Mouse (Mus musculus) T-cell, adult 2 months (primary cell): ENCODE measurements around the gene Osmr.
A peak's percentile ranks its signal among the peaks of the same experiment; 100 is the strongest.

ENCODE experiments used
- DNase-seq: peaks from one replicate; pipeline ENCODE4 v3.0.0; 2022; ENCODE audit warnings: low spot score

The Osmr gene

GRCm38 (mm10) chr15:6874601-6875019, at the start of gene Osmr:
Osmr (minus strand) TSS chr15:6874969.
- DNase-seq: no peak

GRCm38 (mm10) chr15:6919406-6919805, 44.6 kb upstream of the Osmr start:
- no peak for DNase-seq

- no peak for DNase-seq
These were observed 39.4 kb upstream of the Osmr start for GRCm38 (mm10) chr15:6914163-6914562.

GRCm38 (mm10) chr15:6909669-6910068, 34.9 kb upstream of the Osmr start:
- peak; percentile 4 for DNase-seq

- no peak for DNase-seq
These were observed 34.3 kb upstream of the Osmr start for GRCm38 (mm10) chr15:6909084-6909483.

GRCm38 (mm10) chr15:6908601-6909000, 33.8 kb upstream of the Osmr start:
- DNase-seq: no peak

GRCm38 (mm10) chr15:6906260-6907047, 31.7 kb upstream of the Osmr start:
- no peak for DNase-seq

- DNase-seq: no peak
These were observed 31.0 kb upstream of the Osmr start for GRCm38 (mm10) chr15:6905726-6906125.

GRCm38 (mm10) chr15:6903286-6903975, 28.7 kb upstream of the Osmr start:
- DNase-seq: no peak

GRCm38 (mm10) chr15:6901982-6902639, 27.3 kb upstream of the Osmr start:
- DNase-seq: no peak

GRCm38 (mm10) chr15:6901236-6901635, 26.5 kb upstream of the Osmr start:
- DNase-seq: no peak

GRCm38 (mm10) chr15:6884260-6884659, 9.5 kb upstream of the Osmr start:
- no peak for DNase-seq

- peak; percentile 12 for DNase-seq
These were observed 9.0 kb upstream of the Osmr start for GRCm38 (mm10) chr15:6883816-6884215.

- no peak for DNase-seq
These were observed 8.3 kb upstream of the Osmr start for GRCm38 (mm10) chr15:6883091-6883490.

GRCm38 (mm10) chr15:6882180-6882579, 7.4 kb upstream of the Osmr start:
- no peak for DNase-seq

- DNase-seq: no peak
These were observed 6.4 kb upstream of the Osmr start for GRCm38 (mm10) chr15:6881211-6881610.

- no peak for DNase-seq
These were observed 765 bp downstream of the Osmr start for GRCm38 (mm10) chr15:6873807-6874600.

- DNase-seq: no peak
These were observed 1.5 kb downstream of the Osmr start for GRCm38 (mm10) chr15:6873154-6873806.

GRCm38 (mm10) chr15:6871621-6872359, 3.0 kb downstream of the Osmr start:
- no peak for DNase-seq

GRCm38 (mm10) chr15:6866888-6867287, 7.9 kb downstream of the Osmr start:
- no peak for DNase-seq

- DNase-seq: no peak
These were observed 12.6 kb downstream of the Osmr start for GRCm38 (mm10) chr15:6862125-6862524.
